Mouse (Mus musculus): Measurements from ENCODE around the gene Iqschfp. TPM values are rescaled to one million over a fixed set of nuclear protein-coding genes. Genes with fewer than 3 reads are reported as not detected.

Iqschfp gene
- polyA plus RNA-seq, 1 experiment from 2014 or later, result 0.10 TPM

GRCm38 (mm10) chr3:68526416-68526815 lies 634.4 kb downstream of the Iqschfp start:
- Histone ChIP-seq H3K4me3 (replicated peaks; ENCODE audit: low read length) (no peak overlapping the region), H3K4me2 (ENCODE audit: low read depth, low read length) (no peak overlapping the region), H3K9ac (ENCODE audit: low read length) (no peak overlapping the region), H3K36me3 (ENCODE audit: control insufficient read depth, insufficient read depth, low read length) (no peaks in the 10 kb centered on the region), H3K27ac (ENCODE audit: low read length) (no peak overlapping the region), H3K4me1 (ENCODE audit: control insufficient read depth, insufficient read depth, low read length) (no peaks in the 10 kb centered on the region), H3K9me3 (replicated peaks; ENCODE audit: control insufficient read depth, low read length) (no peaks in the 10 kb centered on the region), H3K27me3 (ENCODE audit: control insufficient read depth, insufficient read depth, low read length) (no peaks in the 10 kb centered on the region)
- no peak for ATAC-seq (ENCODE audit: insufficient read depth, low FRiP score)
- 43% methylated on average over 4 of the region's 4 CpGs for WGBS

GRCm38 (mm10) chr3:68527182-68527581 lies 635.1 kb downstream of the Iqschfp start:
- Histone ChIP-seq H3K27me3 (ENCODE audit: control insufficient read depth, insufficient read depth, low read length) (no peaks in the 10 kb centered on the region), H3K4me2 (ENCODE audit: low read depth, low read length) (no peak overlapping the region), H3K4me3 (replicated peaks; ENCODE audit: low read length) (no peak overlapping the region), H3K9ac (ENCODE audit: low read length) (no peak overlapping the region), H3K36me3 (ENCODE audit: control insufficient read depth, insufficient read depth, low read length) (no peaks in the 10 kb centered on the region), H3K4me1 (ENCODE audit: control insufficient read depth, insufficient read depth, low read length) (no peaks in the 10 kb centered on the region), H3K9me3 (replicated peaks; ENCODE audit: control insufficient read depth, low read length) (no peaks in the 10 kb centered on the region), H3K27ac (ENCODE audit: low read length) (no peak overlapping the region)
- no peak for ATAC-seq (ENCODE audit: insufficient read depth, low FRiP score)
- 72% methylated on average over 4 of the region's 4 CpGs for WGBS

- H3K27ac ChIP-seq (ENCODE audit: low read length), result no peak overlapping the region
- 81% methylated on average over 4 of the region's 4 CpGs for WGBS
- peaks cover 8% of the 10 kb centered on the region; the same call in 1 of the 2 replicates for H3K4me1 ChIP-seq (ENCODE audit: control insufficient read depth, insufficient read depth, low read length)
- ATAC-seq (ENCODE audit: insufficient read depth, low FRiP score), result no peak
- no peak overlapping the region for H3K9ac ChIP-seq (ENCODE audit: low read length)
- H3K4me2 ChIP-seq (ENCODE audit: low read depth, low read length), result no peak overlapping the region
- H3K27me3 ChIP-seq (ENCODE audit: control insufficient read depth, insufficient read depth, low read length), result no peaks in the 10 kb centered on the region
- 0 out of 2 replicates have a peak, but pooled peaks cover 4% of the 10 kb centered on the region for H3K36me3 ChIP-seq (ENCODE audit: control insufficient read depth, insufficient read depth, low read length)
- H3K4me3 ChIP-seq (replicated peaks; ENCODE audit: low read length), result no peak overlapping the region
- H3K9me3 ChIP-seq (replicated peaks; ENCODE audit: control insufficient read depth, low read length), result 0 out of 2 replicates have a peak, but pooled peaks cover 9% of the 10 kb centered on the region
Measured at GRCm38 (mm10) chr3:68531908-68532307, 639.9 kb downstream of the Iqschfp start.

GRCm38 (mm10) chr3:68534571-68535051 lies 642.6 kb downstream of the Iqschfp start:
- WGBS, result 48% methylated on average over 4 of the region's 7 CpGs
- Histone ChIP-seq H3K27ac (ENCODE audit: low read length) (peak overlapping the region; percentile 11; the same call in 1 of the 2 replicates), H3K9me3 (replicated peaks; ENCODE audit: control insufficient read depth, low read length) (0 out of 2 replicates have a peak, but pooled peaks cover 10% of the 10 kb centered on the region), H3K9ac (ENCODE audit: low read length) (no peak overlapping the region), H3K36me3 (ENCODE audit: control insufficient read depth, insufficient read depth, low read length) (0 out of 2 replicates have a peak, but pooled peaks cover 4% of the 10 kb centered on the region), H3K4me3 (replicated peaks; ENCODE audit: low read length) (no peak overlapping the region), H3K4me2 (ENCODE audit: low read depth, low read length) (no peak overlapping the region), H3K4me1 (ENCODE audit: control insufficient read depth, insufficient read depth, low read length) (peaks cover 8% of the 10 kb centered on the region; the same call in 1 of the 2 replicates), H3K27me3 (ENCODE audit: control insufficient read depth, insufficient read depth, low read length) (no peaks in the 10 kb centered on the region)
- no peak for ATAC-seq (ENCODE audit: insufficient read depth, low FRiP score)

GRCm38 (mm10) chr3:68535160-68535728 lies 643.2 kb downstream of the Iqschfp start:
- Histone ChIP-seq H3K27ac (ENCODE audit: low read length) (no peak overlapping the region), H3K27me3 (ENCODE audit: control insufficient read depth, insufficient read depth, low read length) (no peaks in the 10 kb centered on the region), H3K36me3 (ENCODE audit: control insufficient read depth, insufficient read depth, low read length) (0 out of 2 replicates have a peak, but pooled peaks cover 4% of the 10 kb centered on the region), H3K4me3 (replicated peaks; ENCODE audit: low read length) (no peak overlapping the region), H3K4me2 (ENCODE audit: low read depth, low read length) (no peak overlapping the region), H3K9me3 (replicated peaks; ENCODE audit: control insufficient read depth, low read length) (0 out of 2 replicates have a peak, but pooled peaks cover 10% of the 10 kb centered on the region), H3K9ac (ENCODE audit: low read length) (no peak overlapping the region), H3K4me1 (ENCODE audit: control insufficient read depth, insufficient read depth, low read length) (peaks cover 8% of the 10 kb centered on the region; the same call in 1 of the 2 replicates)
- ATAC-seq (ENCODE audit: insufficient read depth, low FRiP score), result peak; percentile 56; the same call in 1 of the 2 replicates
- 74% methylated on average over 7 of the region's 7 CpGs for WGBS

GRCm38 (mm10) chr3:68536071-68536470 lies 644.0 kb downstream of the Iqschfp start:
- H3K27me3 ChIP-seq (ENCODE audit: control insufficient read depth, insufficient read depth, low read length), result no peaks in the 10 kb centered on the region
- ATAC-seq (ENCODE audit: insufficient read depth, low FRiP score), result no peak
- no peak overlapping the region for H3K27ac ChIP-seq (ENCODE audit: low read length)
- 0 out of 2 replicates have a peak, but pooled peaks cover 10% of the 10 kb centered on the region for H3K9me3 ChIP-seq (replicated peaks; ENCODE audit: control insufficient read depth, low read length)
- 0 out of 2 replicates have a peak, but pooled peaks cover 4% of the 10 kb centered on the region for H3K36me3 ChIP-seq (ENCODE audit: control insufficient read depth, insufficient read depth, low read length)
- H3K4me3 ChIP-seq (replicated peaks; ENCODE audit: low read length), result no peak overlapping the region
- no peak overlapping the region for H3K4me2 ChIP-seq (ENCODE audit: low read depth, low read length)
- peaks cover 8% of the 10 kb centered on the region; the same call in 1 of the 2 replicates for H3K4me1 ChIP-seq (ENCODE audit: control insufficient read depth, insufficient read depth, low read length)
- H3K9ac ChIP-seq (ENCODE audit: low read length), result no peak overlapping the region
- WGBS, result 64% methylated on average over 3 of the region's 3 CpGs

- WGBS, result 82% methylated on average over 8 of the region's 8 CpGs
- Histone ChIP-seq H3K9ac (ENCODE audit: low read length) (no peak overlapping the region), H3K4me2 (ENCODE audit: low read depth, low read length) (no peak overlapping the region), H3K4me3 (replicated peaks; ENCODE audit: low read length) (no peak overlapping the region), H3K4me1 (ENCODE audit: control insufficient read depth, insufficient read depth, low read length) (no peaks in the 10 kb centered on the region), H3K36me3 (ENCODE audit: control insufficient read depth, insufficient read depth, low read length) (no peaks in the 10 kb centered on the region), H3K27ac (ENCODE audit: low read length) (no peak overlapping the region), H3K27me3 (ENCODE audit: control insufficient read depth, insufficient read depth, low read length) (no peaks in the 10 kb centered on the region), H3K9me3 (replicated peaks; ENCODE audit: control insufficient read depth, low read length) (0 out of 2 replicates have a peak, but pooled peaks cover 3% of the 10 kb centered on the region)
- ATAC-seq (ENCODE audit: insufficient read depth, low FRiP score), result no peak
Measured at GRCm38 (mm10) chr3:68541688-68542087, 649.7 kb downstream of the Iqschfp start.

GRCm38 (mm10) chr3:68542944-68543501 lies 651.0 kb downstream of the Iqschfp start:
- 8% methylated on average over 7 of the region's 7 CpGs for WGBS

GRCm38 (mm10) chr3:68544811-68545210 lies 652.8 kb downstream of the Iqschfp start:
- Histone ChIP-seq H3K4me3 (replicated peaks; ENCODE audit: low read length) (no peak overlapping the region), H3K4me2 (ENCODE audit: low read depth, low read length) (no peak overlapping the region), H3K27me3 (ENCODE audit: control insufficient read depth, insufficient read depth, low read length) (no peaks in the 10 kb centered on the region), H3K4me1 (ENCODE audit: control insufficient read depth, insufficient read depth, low read length) (no peaks in the 10 kb centered on the region), H3K9me3 (replicated peaks; ENCODE audit: control insufficient read depth, low read length) (no peaks in the 10 kb centered on the region), H3K36me3 (ENCODE audit: control insufficient read depth, insufficient read depth, low read length) (no peaks in the 10 kb centered on the region), H3K27ac (ENCODE audit: low read length) (no peak overlapping the region), H3K9ac (ENCODE audit: low read length) (no peak overlapping the region)
- WGBS, result 79% methylated on average over 7 of the region's 7 CpGs
- ATAC-seq (ENCODE audit: insufficient read depth, low FRiP score), result no peak

More at GRCm38 (mm10) chr3:68542944-68543501, 651.0 kb downstream of the Iqschfp start:
- Histone ChIP-seq H3K9me3 (replicated peaks; ENCODE audit: control insufficient read depth, low read length) (no peaks in the 10 kb centered on the region), H3K9ac (ENCODE audit: low read length) (no peak overlapping the region), H3K4me3 (replicated peaks; ENCODE audit: low read length) (peak overlapping the region; percentile 39), H3K4me1 (ENCODE audit: control insufficient read depth, insufficient read depth, low read length) (no peaks in the 10 kb centered on the region), H3K4me2 (ENCODE audit: low read depth, low read length) (peak overlapping the region; percentile 49), H3K27ac (ENCODE audit: low read length) (no peak overlapping the region), H3K27me3 (ENCODE audit: control insufficient read depth, insufficient read depth, low read length) (no peaks in the 10 kb centered on the region), H3K36me3 (ENCODE audit: control insufficient read depth, insufficient read depth, low read length) (no peaks in the 10 kb centered on the region)
- peak; percentile 78; the same call in 1 of the 2 replicates for ATAC-seq (ENCODE audit: insufficient read depth, low FRiP score)
